Mouse (Mus musculus) embryonic facial prominence, embryonic 12.5 days (tissue): ENCODE data around the gene Gm10251. TPM values are rescaled to one million over a fixed set of nuclear protein-coding genes. Genes with fewer than 3 reads are reported as not detected.
"Not testable (repeated sequence)": the region's sequence is repeated elsewhere in the genome, so short reads cannot be mapped to it uniquely, and the experiment has no call there.

Experiments
- ATAC-seq: fragments of 200-750 bp; cut with Nextera tagmentation; 2 replicates; pipeline ENCODE4 v1.8.0; 2017; ENCODE audit not compliant: insufficient number of reproducible peaks, insufficient read depth, low FRiP score, low TSS enrichment
- H3K27ac ChIP-seq: fragments of 300-500 bp; sonication (generic); 2 replicates; pipeline ENCODE4 v1.5.1; 2016; ENCODE audit warnings: mild to moderate bottlenecking
- H3K27me3 ChIP-seq: fragments of 300-500 bp; sonication (generic); 2 replicates; pipeline ENCODE4 v1.6.1; 2016; ENCODE audit warnings: mild to moderate bottlenecking, moderate library complexity
- H3K36me3 ChIP-seq: fragments of 300-500 bp; sonication (generic); 2 replicates; pipeline ENCODE4 v1.6.1; 2016; ENCODE audit warnings: mild to moderate bottlenecking
- H3K4me1 ChIP-seq: fragments of 300-500 bp; sonication (generic); 2 replicates; pipeline ENCODE4 v1.6.1; 2016
- H3K4me2 ChIP-seq: fragments of 300-500 bp; sonication (generic); replicated peaks from 2 replicates; pipeline ENCODE4 v1.6.1; 2016; ENCODE audit warnings: mild to moderate bottlenecking, moderate library complexity
- H3K4me3 ChIP-seq: fragments of 300-500 bp; sonication (generic); 2 replicates; pipeline ENCODE4 v1.5.1; 2016; ENCODE audit warnings: mild to moderate bottlenecking
- H3K9ac ChIP-seq: fragments of 300-500 bp; sonication (generic); 2 replicates; pipeline ENCODE4 v1.6.1; 2016; ENCODE audit warnings: mild to moderate bottlenecking, moderate library complexity
- H3K9me3 ChIP-seq: fragments of 300-500 bp; sonication (generic); 2 replicates; pipeline ENCODE4 v1.6.1; 2016; ENCODE audit warnings: mild to moderate bottlenecking, moderate library complexity
- WGBS: fragments of 180-500 bp; shearing (Covaris S2); methylation state at CpG from one replicate; pipeline ENCODE4 v1.1.7; 2016; 5-methylcytosine and 5-hydroxymethylcytosine counted together
- polyA plus RNA-seq: library from polyadenylated mRNA; unstranded; fragments of >200 nt; fragmentation: Nextera tagmentation; extraction: Ambion mirVana; gene quantifications from 2 replicates; pipeline ENCODE4 v1.2.1, GENCODE M21; 2016

The Gm10251 gene
- not detected in 2 replicates for polyA plus RNA-seq

GRCm38 (mm10) chr14:6684070-6684469 lies at the start of gene Gm10251:
TSS of gene Gm10251 (minus strand) at chr14:6684170.
- H3K4me1 ChIP-seq, H3K36me3 ChIP-seq, ATAC-seq, H3K4me2 ChIP-seq, H3K4me3 ChIP-seq, H3K27ac ChIP-seq, H3K9ac ChIP-seq, H3K27me3 ChIP-seq, H3K9me3 ChIP-seq: not testable (repeated sequence)
- WGBS: no CpG with 5 or more reads among the region's 1 CpGs

- H3K4me3 ChIP-seq, H3K27me3 ChIP-seq, H3K9me3 ChIP-seq, H3K27ac ChIP-seq, ATAC-seq, H3K4me1 ChIP-seq, H3K36me3 ChIP-seq, H3K9ac ChIP-seq, H3K4me2 ChIP-seq: not testable (repeated sequence)
- 100% methylated on average over 1 of the region's 2 CpGs for WGBS
Measured at GRCm38 (mm10) chr14:6720151-6720550, 36.2 kb upstream of the Gm10251 start, which contains the start of gene Gm8050. TSS of gene Gm8050 (minus strand) at chr14:6720251.

- WGBS: 77% methylated on average over 1 of the region's 2 CpGs
- H3K4me3 ChIP-seq, H3K27me3 ChIP-seq, H3K9me3 ChIP-seq, H3K9ac ChIP-seq, ATAC-seq, H3K27ac ChIP-seq, H3K36me3 ChIP-seq, H3K4me1 ChIP-seq, H3K4me2 ChIP-seq: not testable (repeated sequence)
Measured at GRCm38 (mm10) chr14:6622318-6622717, 61.7 kb downstream of the Gm10251 start, which contains the start of gene Gm3460. TSS of gene Gm3460 (minus strand) at chr14:6622418.

GRCm38 (mm10) chr14:6606436-6606835 lies 77.5 kb downstream of the Gm10251 start:
- not testable (repeated sequence) for H3K27ac ChIP-seq, H3K36me3 ChIP-seq, H3K27me3 ChIP-seq, ATAC-seq, H3K4me3 ChIP-seq, H3K4me2 ChIP-seq, H3K4me1 ChIP-seq, H3K9me3 ChIP-seq, H3K9ac ChIP-seq
- no CpG with 5 or more reads among the region's 1 CpGs for WGBS

GRCm38 (mm10) chr14:6605004-6605403 lies 79.0 kb downstream of the Gm10251 start:
- H3K36me3 ChIP-seq, ATAC-seq: not testable (repeated sequence)
- H3K9ac ChIP-seq: 0 out of 2 replicates have a peak overlapping the region, but pooled peaks have one; percentile 30

GRCm38 (mm10) chr14:6604551-6604950 lies 79.4 kb downstream of the Gm10251 start:
- ATAC-seq: not testable (repeated sequence)
- H3K9ac ChIP-seq: peak overlapping the region; percentile 30; the same call in 1 of the 2 replicates
- WGBS: 6% methylated on average over 20 of the region's 20 CpGs

More at GRCm38 (mm10) chr14:6605004-6605403, 79.0 kb downstream of the Gm10251 start:
- not testable (repeated sequence) for H3K27me3 ChIP-seq, H3K9me3 ChIP-seq, H3K27ac ChIP-seq, H3K4me1 ChIP-seq
- Histone ChIP-seq H3K4me3 (peak overlapping the region; percentile 34), H3K4me2 (peak overlapping the region; percentile 63)
- 4% methylated on average over 20 of the region's 20 CpGs for WGBS

GRCm38 (mm10) chr14:6590513-6590912 lies 93.5 kb downstream of the Gm10251 start, which contains the start of gene Gm3629:
TSS of gene Gm3629 (minus strand) at chr14:6590613.
- H3K4me2 ChIP-seq, ATAC-seq, H3K27me3 ChIP-seq, H3K9ac ChIP-seq, H3K4me3 ChIP-seq, H3K27ac ChIP-seq, H3K9me3 ChIP-seq, H3K4me1 ChIP-seq, H3K36me3 ChIP-seq: not testable (repeated sequence)
- 47% methylated on average over 1 of the region's 2 CpGs for WGBS

More at GRCm38 (mm10) chr14:6604551-6604950, 79.4 kb downstream of the Gm10251 start:
- H3K27me3 ChIP-seq, H3K27ac ChIP-seq, H3K36me3 ChIP-seq, H3K4me1 ChIP-seq, H3K9me3 ChIP-seq: not testable (repeated sequence)
- Histone ChIP-seq H3K4me2 (peak overlapping the region; percentile 63), H3K4me3 (peak overlapping the region; percentile 34)

Other genes starting within 250 kb of the Gm10251 start
- gene Gm3594, start 239.6 kb downstream of the Gm10251 start, polyA plus RNA-seq: not detected in 2 replicates
- gene Gm8356, start 146.9 kb downstream of the Gm10251 start, polyA plus RNA-seq: not detected in 2 replicates
- gene Gm3629, start 93.6 kb downstream of the Gm10251 start, polyA plus RNA-seq: 0.10 and 0.52 TPM in 2 replicates
- not detected in 2 replicates for gene Gm3460, start 61.8 kb downstream of the Gm10251 start, polyA plus RNA-seq
- gene Gm8050, start 36.1 kb upstream of the Gm10251 start, polyA plus RNA-seq: 0.10 TPM in 1 of 2 replicates, not detected in the other
- 6.4 TPM in 2 replicates for gene Gm3636, start 58.2 kb upstream of the Gm10251 start, polyA plus RNA-seq
- not detected in 2 replicates for gene Gm8362, start 90.2 kb upstream of the Gm10251 start, polyA plus RNA-seq
- not detected in 2 replicates for gene Gm3642, start 156.1 kb upstream of the Gm10251 start, polyA plus RNA-seq
- gene Gm3667, start 205.8 kb upstream of the Gm10251 start, polyA plus RNA-seq: 1.5 and 1.6 TPM in 2 replicates